Mouse (Mus musculus): Measurements from ENCODE around the gene Olfr789.

The Olfr789 gene

DNA sequence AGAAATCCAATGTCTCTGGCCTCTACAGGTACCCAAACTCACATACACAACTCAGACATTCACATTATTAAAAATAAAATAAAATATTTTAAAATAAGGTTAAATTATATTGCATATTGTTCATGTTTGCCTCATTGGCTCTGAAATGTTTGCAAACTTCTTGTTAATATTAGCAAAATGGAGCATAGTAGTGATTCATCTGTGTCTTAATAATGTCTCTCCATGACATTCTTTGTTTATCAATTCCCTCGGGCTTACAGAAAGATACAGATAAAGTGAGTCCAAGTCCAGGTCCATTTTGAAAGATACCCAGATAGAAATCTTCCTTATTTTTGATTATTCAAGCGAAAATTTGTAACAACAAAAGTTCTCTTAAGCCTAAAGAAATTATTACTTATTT, at the start of gene Olfr789:
Gene Olfr789 (plus strand): TSS at position 301 of the 400 bp plus-strand sequence.
- DNase-seq: no peak

DNA sequence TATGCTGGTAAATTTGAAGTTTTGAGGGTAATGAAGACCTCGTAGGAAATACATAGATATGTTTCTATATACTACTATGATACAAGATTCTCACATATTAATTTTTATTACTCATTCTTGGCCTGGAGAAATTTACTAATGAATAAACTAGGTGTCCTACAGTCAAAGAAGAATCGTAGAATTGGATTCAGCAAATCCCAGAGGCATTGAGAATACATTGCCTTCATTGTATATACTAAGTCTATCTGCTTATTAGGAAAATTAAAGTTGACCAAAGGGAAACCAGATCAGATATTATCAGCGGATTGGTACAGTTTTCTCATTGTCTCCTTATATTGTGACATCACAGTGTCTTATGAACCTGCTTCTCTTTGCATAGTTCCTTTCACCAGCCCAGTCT, 23.0 kb upstream of the Olfr789 start, which contains the start of gene Olfr787:
Gene Olfr787 (plus strand): TSS at position 301 of the 400 bp plus-strand sequence.
- DNase-seq: no peak

DNA sequence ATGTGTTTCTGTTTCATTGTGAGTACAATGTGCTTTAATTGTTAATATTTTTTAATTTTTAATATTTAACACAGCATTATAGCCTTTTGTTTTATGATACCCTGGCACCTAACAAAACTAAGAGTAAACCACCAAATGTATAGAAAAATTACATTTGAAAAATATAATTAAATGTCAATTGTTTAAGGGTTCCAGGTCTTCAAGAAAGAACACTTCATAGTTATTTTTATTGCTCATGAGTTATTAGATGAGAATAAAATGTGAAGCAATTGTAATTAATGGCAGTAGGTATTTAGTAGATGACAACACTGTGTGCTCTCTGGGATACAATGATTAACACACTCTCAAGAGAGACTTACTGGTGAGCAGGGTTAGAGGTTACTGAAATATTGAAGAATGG, 13.9 kb upstream of the Olfr789 start, which contains the start of gene Olfr788:
Gene Olfr788 (plus strand): TSS at position 301 of the 400 bp plus-strand sequence.
- DNase-seq: no peak

DNA sequence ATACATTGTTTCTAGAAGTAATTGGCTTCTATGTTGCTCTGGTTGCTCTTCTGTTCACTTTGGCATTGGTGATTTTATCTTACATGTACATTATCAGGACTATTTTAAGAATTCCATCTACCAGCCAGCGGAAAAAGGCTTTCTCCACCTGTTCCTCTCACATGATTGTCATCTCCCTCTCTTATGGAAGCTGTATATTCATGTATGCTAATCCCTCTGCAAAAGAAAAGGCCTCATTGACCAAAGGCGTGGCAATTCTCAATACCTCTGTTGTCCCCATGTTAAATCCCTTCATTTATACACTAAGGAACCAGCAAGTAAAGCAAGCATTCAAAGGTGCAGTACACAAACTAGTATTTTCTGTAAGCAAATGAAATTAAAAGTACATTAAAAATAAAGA, 11.3 kb upstream of the Olfr789 start:
- DNase-seq: no peak

DNA sequence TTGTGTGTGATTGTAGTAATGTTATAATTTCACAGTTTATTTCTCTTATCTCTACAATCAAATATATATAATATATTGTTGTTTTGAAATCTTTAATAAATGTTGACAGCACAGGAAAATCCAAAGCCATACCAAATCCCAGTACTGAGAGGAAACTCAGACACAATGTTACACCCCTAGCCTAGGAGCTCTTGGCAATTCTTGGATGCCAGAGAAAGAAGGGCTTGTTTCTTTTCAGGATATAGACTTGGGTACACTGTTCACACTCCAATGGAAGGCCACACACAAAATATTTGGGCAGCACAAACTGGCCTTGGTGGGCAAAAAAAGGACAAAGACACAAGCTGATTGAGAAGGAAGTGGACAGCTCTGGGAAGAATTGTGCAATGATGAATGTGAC, 10.8 kb upstream of the Olfr789 start:
- no peak for DNase-seq

DNA sequence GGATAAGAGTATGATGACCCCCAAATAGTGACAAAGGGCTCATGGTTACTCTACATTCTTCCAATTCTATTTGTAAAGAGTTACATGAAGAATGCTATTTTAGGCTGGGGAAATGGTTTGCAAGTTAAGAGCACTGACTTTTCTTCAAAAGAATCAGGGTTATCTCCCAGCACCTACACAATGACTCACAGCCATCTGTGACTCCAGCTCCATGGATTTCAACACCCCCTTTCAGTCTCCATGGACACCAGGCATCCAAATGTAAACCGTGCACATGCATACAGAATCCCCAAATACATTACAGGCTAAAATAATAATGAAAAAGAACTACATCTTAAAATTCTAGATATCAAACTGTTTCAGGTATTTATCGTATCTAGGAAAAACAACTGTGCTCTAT, 5.5 kb downstream of the Olfr789 start:
- DNase-seq: no peak

DNA sequence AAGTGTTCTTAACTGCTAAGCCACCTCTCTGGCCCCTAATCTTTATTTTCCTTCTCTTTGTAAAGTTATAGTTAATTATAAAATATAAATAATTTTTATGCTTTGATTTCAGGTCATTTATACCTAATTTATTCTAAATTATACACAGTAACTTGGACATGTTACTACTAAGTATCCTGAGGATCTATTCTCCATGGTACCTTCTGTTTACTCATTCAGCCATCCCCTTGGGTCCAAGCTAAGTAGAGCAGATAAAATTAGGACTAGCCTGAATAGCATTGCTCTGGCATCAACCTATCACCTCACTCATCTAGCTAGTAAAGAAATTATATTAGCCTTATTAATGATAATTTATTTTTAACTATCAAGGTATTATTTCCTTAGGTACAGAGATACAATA, 13.6 kb downstream of the Olfr789 start, which contains the start of gene Olfr790:
Gene Olfr790 (plus strand): TSS at position 301 of the 400 bp plus-strand sequence.
- no peak for DNase-seq

DNA sequence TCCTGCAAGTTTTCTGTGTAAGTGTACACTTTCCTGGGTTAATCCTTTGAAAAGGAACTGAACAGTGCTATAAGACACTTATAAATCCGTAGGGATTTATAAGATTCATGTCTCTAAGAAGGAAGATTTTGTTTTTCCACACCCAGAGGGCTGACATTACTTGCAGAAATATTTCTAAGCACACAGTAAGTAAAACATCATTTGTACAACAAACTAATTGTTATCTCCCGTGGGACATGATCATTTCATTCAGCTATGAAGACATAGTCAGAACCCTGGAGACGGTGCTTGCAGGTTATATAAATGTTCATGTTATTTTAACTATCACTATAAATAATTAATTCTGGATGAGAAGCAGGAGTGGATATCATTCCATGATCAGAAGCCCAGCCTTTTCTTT, 36.9 kb downstream of the Olfr789 start, which contains the start of gene Olfr791:
Gene Olfr791 (plus strand): TSS at position 301 of the 400 bp plus-strand sequence.
- no peak for DNase-seq

DNA sequence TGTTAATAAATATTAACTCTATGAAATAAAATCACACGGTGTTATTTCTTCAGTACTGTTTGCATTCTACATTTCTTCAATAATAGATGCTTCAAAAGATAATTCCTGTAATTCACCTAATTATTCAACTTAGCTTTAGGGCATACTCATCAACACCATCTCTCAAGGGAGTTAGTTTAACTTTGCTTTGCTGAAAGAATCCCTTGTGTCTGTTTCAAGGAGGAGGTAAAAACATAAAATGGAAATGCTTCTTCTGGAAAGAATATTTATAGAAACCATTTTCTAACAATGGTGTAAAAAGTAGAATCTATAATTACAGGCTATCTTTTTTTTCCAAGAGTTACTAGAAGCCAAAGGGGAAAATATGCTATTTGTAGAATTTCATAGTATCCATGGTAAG, 54.3 kb downstream of the Olfr789 start, which contains the start of gene Olfr792:
Gene Olfr792 (plus strand): TSS at position 301 of the 400 bp plus-strand sequence.
- no peak for DNase-seq
